Mouse (Mus musculus): ENCODE data around the gene Trpm1. TPM values are rescaled to one million over a fixed set of nuclear protein-coding genes. Genes with fewer than 3 reads are reported as not detected.

Trpm1 gene
- polyA plus RNA-seq, 1 experiment from 2014 or later = 16.0 TPM

MicroRNAs within 50 kb of the gene (microRNA counts, 519-probe panel; counts per million panel counts)
- microRNA mmu-miR-211 = 2,955 counts per million, percentile 68 among the panel's probes with 10 or more counts

Small RNA genes lying within 50 kb of the gene (microRNA-seq; reads per million reads assigned to microRNA genes)
- 275 reads per million, percentile 62 among the genes with 10 or more reads in this experiment for gene Mir211
- not detected for gene Mir6416

Other genes starting within 250 kb of the Trpm1 start
- gene E030018B13Rik, start 237.0 kb upstream of the Trpm1 start, polyA plus RNA-seq (2016; fragmentation: Nextera tagmentation; extraction: Ambion mirVana) = not detected in 2 replicates
- gene Klf13, start 214.9 kb upstream of the Trpm1 start, polyA plus RNA-seq (2016; fragmentation: Nextera tagmentation; extraction: Ambion mirVana) = 22.1 and 23.9 TPM in 2 replicates
- 10.7 and 11.4 TPM in 2 replicates for gene Mtmr10, start 133.8 kb downstream of the Trpm1 start, polyA plus RNA-seq (2016; fragmentation: Nextera tagmentation; extraction: Ambion mirVana)
- gene Fan1, start 220.3 kb downstream of the Trpm1 start, polyA plus RNA-seq (2016; fragmentation: Nextera tagmentation; extraction: Ambion mirVana) = 9.4 and 10.7 TPM in 2 replicates
- 53.4 and 56.1 TPM in 2 replicates for gene Mphosph10, start 238.4 kb downstream of the Trpm1 start, polyA plus RNA-seq (2016; fragmentation: Nextera tagmentation; extraction: Ambion mirVana)
- 44.0 and 44.6 TPM in 2 replicates for gene Mcee, start 238.8 kb downstream of the Trpm1 start, polyA plus RNA-seq (2016; fragmentation: Nextera tagmentation; extraction: Ambion mirVana)